Mouse (Mus musculus): ENCODE data around the gene Cntnap1. TPM values are rescaled to one million over a fixed set of nuclear protein-coding genes. Genes with fewer than 3 reads are reported as not detected.

Gene Cntnap1
- polyA plus RNA-seq, 2 experiments, result 0.08 to 0.16 TPM

- H3K4me3 ChIP-seq (ENCODE audit: insufficient read depth in 1 of 2, low read depth in 2 of 2, low read length in 2 of 2), result no peak overlapping the region
- 75% methylated on average over 7 of the region's 7 CpGs for WGBS (ENCODE audit: insufficient replicate concordance)
- no peak overlapping the region for H3K27ac ChIP-seq
- H3K36me3 ChIP-seq (replicated peaks; ENCODE audit: control insufficient read depth, insufficient read depth, low read depth), result peaks cover 2% of the 10 kb centered on the region; the same call in 1 of the 2 replicates
- no peak for DNase-seq (ENCODE audit: low read depth in 3 of 3, low spot score in 3 of 3)
- no peak overlapping the region for H3K9ac ChIP-seq (replicated peaks)
- ATAC-seq (ENCODE audit: insufficient read depth), result no peak
- peaks cover 22 to 32% of the 10 kb centered on the region in 2 experiments for H3K4me1 ChIP-seq (replicated peaks; ENCODE audit: control insufficient read depth in 2 of 2, insufficient read depth in 2 of 2, low read length in 1 of 2)
- TF ChIP-seq CTCF (IDR thresholded peaks at IDR 0.05; ENCODE audit: low read depth), result no peak
- no peak for TF ChIP-seq EP300 (IDR thresholded peaks at IDR 0.05; ENCODE audit: low read depth)
- H3K27me3 ChIP-seq (ENCODE audit: control insufficient read depth, insufficient read depth, low read length), result no peaks in the 10 kb centered on the region
- H3K4me2 ChIP-seq (ENCODE audit: low read depth), result no peak overlapping the region
- no peaks in the 10 kb centered on the region for H3K9me3 ChIP-seq (ENCODE audit: control insufficient read depth, low read length)
Observed at GRCm38 (mm10) chr11:101193076-101193475, 22.8 kb downstream of the Cntnap1 start.

- ATAC-seq (ENCODE audit: insufficient read depth), result no peak
- H3K9ac ChIP-seq (replicated peaks), result no peak overlapping the region
- DNase-seq (ENCODE audit: low read depth in 3 of 3, low spot score in 3 of 3), result no peak
- peaks cover 9% of the 10 kb centered on the region; the same call in 1 of the 2 replicates for H3K36me3 ChIP-seq (replicated peaks; ENCODE audit: control insufficient read depth, insufficient read depth, low read depth)
- no peak overlapping the region for H3K27ac ChIP-seq
- H3K4me1 ChIP-seq (replicated peaks; ENCODE audit: control insufficient read depth in 2 of 2, insufficient read depth in 2 of 2, low read length in 1 of 2), result peaks cover 16 to 27% of the 10 kb centered on the region in 2 experiments
- 69% methylated on average over 5 of the region's 5 CpGs for WGBS (ENCODE audit: insufficient replicate concordance)
- no peak overlapping the region for H3K4me3 ChIP-seq (ENCODE audit: insufficient read depth in 1 of 2, low read depth in 2 of 2, low read length in 2 of 2)
- no peak overlapping the region for H3K4me2 ChIP-seq (ENCODE audit: low read depth)
- H3K9me3 ChIP-seq (ENCODE audit: control insufficient read depth, low read length), result no peaks in the 10 kb centered on the region
- H3K27me3 ChIP-seq (ENCODE audit: control insufficient read depth, insufficient read depth, low read length), result no peaks in the 10 kb centered on the region
- TF ChIP-seq CTCF (IDR thresholded peaks at IDR 0.05; ENCODE audit: low read depth) (no peak), EP300 (IDR thresholded peaks at IDR 0.05; ENCODE audit: low read depth) (no peak)
Observed at GRCm38 (mm10) chr11:101194137-101194536, 23.8 kb downstream of the Cntnap1 start.

GRCm38 (mm10) chr11:101194643-101195042, 24.3 kb downstream of the Cntnap1 start:
- H3K27me3 ChIP-seq (ENCODE audit: control insufficient read depth, insufficient read depth, low read length), result no peaks in the 10 kb centered on the region
- H3K4me2 ChIP-seq (ENCODE audit: low read depth), result no peak overlapping the region
- DNase-seq (ENCODE audit: low read depth in 3 of 3, low spot score in 3 of 3) (no peak), ATAC-seq (ENCODE audit: insufficient read depth) (no peak)
- TF ChIP-seq CTCF (IDR thresholded peaks at IDR 0.05; ENCODE audit: low read depth) (no peak), EP300 (IDR thresholded peaks at IDR 0.05; ENCODE audit: low read depth) (no peak)
- H3K27ac ChIP-seq, result no peak overlapping the region
- H3K9ac ChIP-seq (replicated peaks), result no peak overlapping the region
- WGBS (ENCODE audit: insufficient replicate concordance), result 77% methylated on average over 6 of the region's 6 CpGs
- H3K36me3 ChIP-seq (replicated peaks; ENCODE audit: control insufficient read depth, insufficient read depth, low read depth), result peaks cover 13% of the 10 kb centered on the region; the same call in 1 of the 2 replicates
- H3K9me3 ChIP-seq (ENCODE audit: control insufficient read depth, low read length), result no peaks in the 10 kb centered on the region
- peaks cover 15 to 27% of the 10 kb centered on the region in 2 experiments for H3K4me1 ChIP-seq (replicated peaks; ENCODE audit: control insufficient read depth in 2 of 2, insufficient read depth in 2 of 2, low read length in 1 of 2)
- H3K4me3 ChIP-seq (ENCODE audit: insufficient read depth in 1 of 2, low read depth in 2 of 2, low read length in 2 of 2), result no peak overlapping the region

GRCm38 (mm10) chr11:101195101-101195500, 24.8 kb downstream of the Cntnap1 start:
- no peak overlapping the region for H3K4me2 ChIP-seq (ENCODE audit: low read depth)
- no peak for ATAC-seq (ENCODE audit: insufficient read depth)

GRCm38 (mm10) chr11:101195571-101195970, 25.2 kb downstream of the Cntnap1 start:
- peaks cover 14 to 24% of the 10 kb centered on the region in 2 experiments for H3K4me1 ChIP-seq (replicated peaks; ENCODE audit: control insufficient read depth in 2 of 2, insufficient read depth in 2 of 2, low read length in 1 of 2)
- H3K27me3 ChIP-seq (ENCODE audit: control insufficient read depth, insufficient read depth, low read length), result no peaks in the 10 kb centered on the region
- H3K36me3 ChIP-seq (replicated peaks; ENCODE audit: control insufficient read depth, insufficient read depth, low read depth), result peaks cover 15% of the 10 kb centered on the region; the same call in 1 of the 2 replicates
- H3K9me3 ChIP-seq (ENCODE audit: control insufficient read depth, low read length), result no peaks in the 10 kb centered on the region
- no peak overlapping the region for H3K4me3 ChIP-seq (ENCODE audit: insufficient read depth in 1 of 2, low read depth in 2 of 2, low read length in 2 of 2)
- no peak overlapping the region for H3K4me2 ChIP-seq (ENCODE audit: low read depth)
- H3K9ac ChIP-seq (replicated peaks), result no peak overlapping the region
- ATAC-seq (ENCODE audit: insufficient read depth) (no peak), DNase-seq (ENCODE audit: low read depth in 3 of 3, low spot score in 3 of 3) (no peak)
- no peak overlapping the region for H3K27ac ChIP-seq
- WGBS (ENCODE audit: insufficient replicate concordance), result 75% methylated on average over 8 of the region's 8 CpGs
- TF ChIP-seq CTCF (IDR thresholded peaks at IDR 0.05; ENCODE audit: low read depth), result no peak
- no peak for TF ChIP-seq EP300 (IDR thresholded peaks at IDR 0.05; ENCODE audit: low read depth)

More at GRCm38 (mm10) chr11:101195101-101195500, 24.8 kb downstream of the Cntnap1 start:
- Histone ChIP-seq H3K4me3 (ENCODE audit: insufficient read depth in 1 of 2, low read depth in 2 of 2, low read length in 2 of 2) (no peak overlapping the region), H3K9ac (replicated peaks) (no peak overlapping the region), H3K4me1 (replicated peaks; ENCODE audit: control insufficient read depth in 2 of 2, insufficient read depth in 2 of 2, low read length in 1 of 2) (peaks cover 17 to 28% of the 10 kb centered on the region in 2 experiments), H3K27ac (no peak overlapping the region), H3K36me3 (replicated peaks; ENCODE audit: control insufficient read depth, insufficient read depth, low read depth) (peaks cover 14% of the 10 kb centered on the region; the same call in 1 of the 2 replicates), H3K27me3 (ENCODE audit: control insufficient read depth, insufficient read depth, low read length) (no peaks in the 10 kb centered on the region), H3K9me3 (ENCODE audit: control insufficient read depth, low read length) (no peaks in the 10 kb centered on the region)
- TF ChIP-seq EP300 (IDR thresholded peaks at IDR 0.05; ENCODE audit: low read depth) (no peak), CTCF (IDR thresholded peaks at IDR 0.05; ENCODE audit: low read depth) (no peak)
- 27% methylated on average over 1 of the region's 1 CpGs for WGBS (ENCODE audit: insufficient replicate concordance)
- DNase-seq (ENCODE audit: low read depth in 3 of 3, low spot score in 3 of 3), result no peak

Measured in liver, embryonic 14.5 days (tissue).